Mouse (Mus musculus): ENCODE measurements around the gene Slc17a6. TPM values are rescaled to one million over a fixed set of nuclear protein-coding genes. Genes with fewer than 3 reads are reported as not detected.
"Not testable (repeated sequence)": the region's sequence is repeated elsewhere in the genome, so short reads cannot be mapped to it uniquely, and the experiment has no call there.

Slc17a6 gene
- polyA plus RNA-seq, 1 experiment from 2014 or later, result 111 TPM

DNA sequence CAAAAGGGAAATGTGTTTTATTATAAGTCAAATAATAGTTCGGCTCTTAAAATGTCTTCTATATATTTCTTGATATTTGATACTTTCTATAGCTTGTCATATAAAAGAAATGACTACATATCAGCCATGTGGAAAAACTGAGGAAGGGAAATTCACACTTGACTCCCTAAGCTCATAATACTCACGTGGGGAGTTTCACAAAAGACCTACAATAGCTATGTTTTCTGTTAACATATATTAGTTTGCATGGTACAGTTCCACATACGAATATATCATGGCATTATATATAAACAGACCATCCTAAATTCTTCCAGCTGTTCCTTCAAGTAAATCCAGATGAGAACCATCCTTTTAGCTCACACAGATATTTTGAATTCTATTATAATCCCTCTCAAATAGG, 88.5 kb downstream of the Slc17a6 start:
- WGBS, result 85% methylated on average over 3 of the region's 3 CpGs
- H3K9me3 ChIP-seq (ENCODE audit: control insufficient read depth, low read length); H3K27ac ChIP-seq (replicated peaks; ENCODE audit: low read depth, low read length); H3K27me3 ChIP-seq (ENCODE audit: control insufficient read depth, insufficient read depth, low read length); DNase-seq; H3K4me3 ChIP-seq (replicated peaks; ENCODE audit: low read depth, low read length); H3K36me3 ChIP-seq (ENCODE audit: control insufficient read depth, insufficient read depth, low read length); H3K9ac ChIP-seq (replicated peaks; ENCODE audit: low read length); ATAC-seq (ENCODE audit: low FRiP score, low TSS enrichment); H3K4me2 ChIP-seq (ENCODE audit: low read length); H3K4me1 ChIP-seq (ENCODE audit: control insufficient read depth, insufficient read depth, low read length): not testable (repeated sequence)

DNA sequence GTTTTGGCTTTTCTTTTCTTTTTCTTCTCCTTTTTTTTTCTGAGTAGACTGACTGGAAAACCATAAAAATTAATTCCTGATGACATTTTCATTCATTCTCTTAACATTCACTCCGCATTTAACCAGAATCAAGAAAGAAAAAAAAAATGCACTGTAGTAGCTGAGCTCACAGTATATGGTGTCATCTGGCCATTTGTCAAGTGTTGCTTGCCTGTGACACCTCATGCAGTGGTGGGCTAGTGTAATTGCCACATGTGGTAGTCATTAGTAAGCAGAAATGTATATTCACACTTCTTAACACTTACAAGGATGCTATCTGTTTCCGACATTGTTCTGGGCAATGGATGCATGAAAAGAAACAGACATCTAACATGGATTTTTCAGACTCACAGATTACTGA, 94.0 kb downstream of the Slc17a6 start:
- Histone ChIP-seq H3K4me2 (ENCODE audit: low read length) (no peak overlapping the region), H3K36me3 (ENCODE audit: control insufficient read depth, insufficient read depth, low read length) (no peaks in the 10 kb centered on the region), H3K9me3 (ENCODE audit: control insufficient read depth, low read length) (no peaks in the 10 kb centered on the region), H3K4me3 (replicated peaks; ENCODE audit: low read depth, low read length) (no peak overlapping the region), H3K9ac (replicated peaks; ENCODE audit: low read length) (no peak overlapping the region), H3K27ac (replicated peaks; ENCODE audit: low read depth, low read length) (no peak overlapping the region), H3K27me3 (ENCODE audit: control insufficient read depth, insufficient read depth, low read length) (no peaks in the 10 kb centered on the region), H3K4me1 (ENCODE audit: control insufficient read depth, insufficient read depth, low read length) (no peaks in the 10 kb centered on the region)
- 96% methylated on average over 2 of the region's 2 CpGs for WGBS
- no peak for DNase-seq
- no peak for ATAC-seq (ENCODE audit: low FRiP score, low TSS enrichment)

Other genes with a start within 250 kb of the Slc17a6 start
- 1.3 TPM in 2 replicates for gene Ano5, start 111.0 kb upstream of the Slc17a6 start, polyA plus RNA-seq (2014; fragmentation: Nextera tagmentation; extraction: Ambion mirVana)
- 13.8 and 20.9 TPM in 2 replicates for gene Gas2, start 240.0 kb downstream of the Slc17a6 start, polyA plus RNA-seq (2014; fragmentation: Nextera tagmentation; extraction: Ambion mirVana)
- gene Fancf, start 240.3 kb downstream of the Slc17a6 start, polyA plus RNA-seq (2014; fragmentation: Nextera tagmentation; extraction: Ambion mirVana), result 11.6 and 12.1 TPM in 2 replicates

All from midbrain, embryonic 14.5 days (tissue).